Mouse (Mus musculus) spleen, embryonic (tissue): Measurements from ENCODE around the gene Cyp2d22.
"Not testable (repeated sequence)": the region's sequence is repeated elsewhere in the genome, so short reads cannot be mapped to it uniquely, and the experiment has no call there.

Source experiments
- CTCF ChIA-PET: fragments of 350-600 bp; sonication (Branson Sonifier 250); formaldehyde crosslinking; loops from one replicate; lab custom pipeline; 2022; lab: Charles Lee

Gene Cyp2d22

DNA sequence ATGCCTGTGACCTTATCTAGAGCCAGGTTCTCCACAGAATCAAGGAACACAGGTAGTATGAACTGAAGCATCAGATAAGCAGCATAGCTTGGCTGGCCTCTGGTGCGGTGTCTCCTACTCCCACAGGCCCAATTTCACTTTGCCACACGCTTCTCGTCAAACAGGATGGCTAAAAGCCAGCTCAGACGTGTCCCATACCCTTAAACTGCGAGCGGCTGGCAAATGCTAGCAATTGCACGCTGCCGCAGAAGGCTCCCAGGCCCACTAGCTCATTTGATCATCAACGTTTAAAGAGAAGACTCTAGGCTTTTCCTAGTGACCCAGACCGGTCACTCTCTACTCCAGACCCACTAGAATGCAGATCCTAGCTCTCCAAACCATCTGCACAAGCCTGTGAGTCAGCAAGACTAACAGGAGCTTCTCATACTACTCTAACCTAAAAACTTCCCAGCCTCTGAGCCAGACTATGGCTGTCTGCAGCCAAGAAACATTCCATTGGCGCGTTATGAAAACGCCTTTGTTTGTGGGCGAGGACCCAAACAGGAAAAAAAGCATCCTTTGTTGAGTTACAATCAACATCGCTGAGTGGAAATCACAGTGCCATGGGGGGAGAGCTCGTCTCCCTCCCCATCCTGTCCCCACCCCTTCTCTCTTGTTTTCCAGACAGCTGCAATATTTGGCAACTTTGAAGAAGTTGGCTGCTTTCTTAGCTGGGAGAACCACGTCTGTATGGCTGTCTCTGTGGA, 3.5 kb downstream of the Cyp2d22 start:
- CTCF ChIA-PET = no interaction called here

GRCm38 (mm10) chr15:82375855-82376254, 4.2 kb downstream of the Cyp2d22 start:
- CTCF ChIA-PET = interaction anchor here (0.5 kb wide), 1 partner anchor 516 kb away, joined by 3 read pairs; no protein-coding TSS in a partner anchor

DNA sequence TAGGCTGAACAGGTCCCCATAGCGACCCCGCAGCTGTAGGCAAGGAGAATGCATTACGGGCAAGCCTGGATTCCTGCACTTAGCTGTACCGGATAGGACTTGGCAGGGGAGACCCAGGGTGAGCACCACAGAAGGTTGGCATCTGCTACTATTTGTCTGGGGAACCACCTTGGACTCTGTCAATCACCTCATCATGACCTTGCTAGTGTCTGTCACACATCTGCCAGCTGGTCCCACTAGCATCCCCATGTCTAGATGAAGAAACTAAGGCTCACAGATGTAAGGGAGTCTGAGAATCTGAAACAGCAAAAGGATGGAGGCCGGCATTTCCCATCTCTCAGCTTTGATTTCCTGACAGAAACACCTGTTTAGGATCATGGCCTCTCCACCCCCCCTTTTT, 5.6 kb downstream of the Cyp2d22 start:
- CTCF ChIA-PET = no interaction called here

DNA sequence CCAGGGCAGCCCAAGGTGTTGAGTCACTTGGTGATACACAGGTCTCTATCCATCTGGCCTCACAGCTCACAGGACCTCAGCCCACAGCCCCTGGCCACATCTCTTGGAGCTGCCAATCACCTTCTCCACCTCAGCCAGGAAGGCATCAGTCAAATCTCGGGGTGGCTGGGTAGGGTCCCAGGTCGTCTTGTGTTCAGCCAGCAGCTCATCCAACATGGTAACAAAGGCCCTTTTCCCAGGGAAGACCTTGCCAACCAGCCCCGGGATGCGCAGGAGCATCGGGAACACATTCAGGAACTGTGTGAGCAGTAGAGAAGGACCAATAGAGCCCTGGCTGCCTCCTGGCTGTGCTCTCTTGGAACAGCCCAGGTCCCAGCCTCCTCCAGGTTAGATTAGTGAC, 7.1 kb downstream of the Cyp2d22 start:
- CTCF ChIA-PET = no interaction called here

DNA sequence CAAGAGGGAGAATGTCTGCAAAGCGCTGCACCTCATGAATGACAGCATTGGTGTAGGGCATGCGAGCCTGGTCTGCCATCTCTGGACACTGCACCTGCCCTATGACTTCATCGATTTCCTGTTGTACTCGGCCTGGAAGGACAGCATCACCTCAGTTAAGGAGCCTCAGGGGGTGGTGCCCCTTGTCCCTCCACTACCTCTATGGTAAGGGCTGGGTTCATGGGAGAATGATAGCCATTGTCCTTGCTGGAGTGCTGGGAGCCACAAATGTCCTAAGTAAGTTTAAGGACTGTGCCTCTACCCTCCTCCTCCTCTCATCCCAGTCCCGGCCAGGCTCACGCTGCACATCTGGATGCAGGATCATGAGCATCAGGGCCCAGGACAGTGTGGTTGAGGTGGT, 7.6 kb downstream of the Cyp2d22 start:
- CTCF ChIA-PET = no interaction called here

GRCm38 (mm10) chr15:82368851-82369250, 11.2 kb downstream of the Cyp2d22 start:
- CTCF ChIA-PET = no interaction called here

- CTCF ChIA-PET = no interaction called here
These were observed 11.9 kb downstream of the Cyp2d22 start for GRCm38 (mm10) chr15:82368146-82368545.

DNA sequence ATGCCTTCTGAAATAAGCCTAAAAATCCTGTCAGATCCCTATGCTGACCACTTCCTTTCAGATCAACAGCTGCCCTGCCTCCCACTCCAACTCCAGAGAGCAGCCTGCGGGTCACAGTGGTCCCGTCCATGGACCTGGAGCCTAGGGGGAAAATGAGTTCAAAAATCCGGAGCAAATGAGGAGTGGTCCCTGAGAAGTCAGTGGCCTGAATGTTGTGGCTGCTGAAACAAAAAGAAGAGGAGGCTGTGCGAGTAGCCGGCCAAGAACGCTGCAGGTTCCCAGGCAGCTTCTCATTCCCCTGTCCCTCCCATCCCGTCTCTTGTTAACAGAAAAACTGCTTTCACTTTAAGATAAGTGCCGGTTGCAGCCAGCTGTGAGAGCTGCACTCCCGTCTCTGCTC, 15.5 kb downstream of the Cyp2d22 start:
- CTCF ChIA-PET = not testable (repeated sequence)

GRCm38 (mm10) chr15:82363801-82364200, 16.3 kb downstream of the Cyp2d22 start:
- CTCF ChIA-PET = not testable (repeated sequence)

DNA sequence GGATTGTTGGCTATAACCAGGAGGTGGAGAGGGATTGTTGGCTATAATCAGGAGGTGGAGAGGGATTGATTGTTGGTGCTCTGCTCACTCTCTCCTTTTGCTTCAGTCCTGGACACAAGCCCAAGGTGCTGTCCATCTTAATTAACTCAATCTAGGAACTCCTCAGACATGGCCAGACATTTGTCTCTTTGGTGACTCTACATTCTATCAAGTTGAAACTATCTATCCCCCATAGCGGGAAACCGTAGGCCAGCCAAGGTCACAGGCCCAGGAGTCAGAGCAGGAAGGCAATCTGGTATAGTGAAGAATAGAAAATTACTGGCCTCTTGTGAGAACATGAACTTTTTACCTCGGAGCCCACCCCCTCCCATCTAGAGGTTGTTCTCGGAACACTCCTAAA, 17.8 kb downstream of the Cyp2d22 start:
- CTCF ChIA-PET = no interaction called here

DNA sequence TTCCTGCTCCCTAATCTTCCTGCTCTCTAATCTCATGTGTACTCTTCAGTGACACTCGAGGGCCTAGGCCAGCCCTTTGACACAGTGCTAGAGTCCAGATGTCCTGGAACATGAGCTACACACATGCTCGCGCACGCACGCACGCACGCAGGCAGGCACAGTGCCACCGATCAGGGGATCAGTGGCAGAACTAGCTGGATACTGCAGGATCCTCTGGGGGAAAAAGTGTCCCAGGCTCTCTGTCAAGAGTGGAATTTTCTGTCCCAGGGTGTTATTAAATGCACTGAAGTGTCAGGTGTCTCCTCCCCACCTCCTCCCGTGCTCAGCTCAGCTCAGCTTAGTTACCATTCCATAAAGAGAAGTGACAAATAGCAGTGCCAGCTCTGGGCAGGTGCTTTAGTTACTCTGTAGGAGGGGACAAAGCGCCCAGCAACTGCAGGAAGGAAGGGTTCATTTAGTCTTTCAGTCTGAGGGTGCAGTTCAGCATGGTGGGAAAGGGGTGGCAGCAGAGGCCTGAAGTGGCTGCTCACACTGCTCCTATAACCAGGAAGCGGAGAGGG, 18.5 kb downstream of the Cyp2d22 start:
- CTCF ChIA-PET = no interaction called here

DNA sequence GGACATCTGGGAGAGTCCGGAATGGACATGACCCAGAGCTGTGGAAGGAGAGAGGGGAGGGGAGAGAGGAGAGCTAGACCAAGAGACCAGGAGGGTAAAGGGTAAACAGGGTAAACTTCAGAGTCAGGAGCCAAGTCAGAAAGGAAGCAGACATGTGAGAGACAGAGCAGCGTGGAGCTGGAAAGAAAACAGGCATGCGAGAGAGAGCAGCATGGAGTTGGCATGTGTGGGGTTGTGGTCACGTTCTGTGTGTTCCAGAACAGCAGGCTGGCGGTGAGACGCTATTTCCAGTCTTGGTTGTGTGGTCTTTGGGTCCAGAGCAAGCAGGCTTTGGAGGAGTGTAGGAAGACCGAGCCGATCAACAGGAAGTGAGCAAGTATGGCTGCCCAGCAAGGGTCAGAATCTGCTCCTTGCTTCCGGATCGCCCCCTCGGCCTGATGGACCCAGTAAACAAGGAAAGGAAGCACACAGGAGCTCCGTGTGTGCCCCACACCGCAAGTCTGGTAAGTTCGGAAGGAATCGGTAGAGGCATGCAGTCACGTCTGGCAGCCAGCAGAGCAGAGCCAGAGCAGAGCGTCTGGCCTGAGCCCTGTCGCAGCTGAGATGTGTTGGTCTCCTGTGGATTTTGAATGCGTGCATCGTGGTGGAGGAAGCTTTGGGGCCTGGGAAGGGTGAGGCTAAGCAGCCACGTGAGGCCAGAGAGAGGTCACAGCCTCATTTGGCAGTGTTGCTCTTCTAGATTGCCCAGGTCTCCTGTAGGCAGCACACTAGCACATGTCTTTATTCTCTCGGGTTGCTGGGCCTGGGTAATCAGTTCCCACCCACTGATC, 21.4 kb downstream of the Cyp2d22 start:
- CTCF ChIA-PET = no interaction called here

DNA sequence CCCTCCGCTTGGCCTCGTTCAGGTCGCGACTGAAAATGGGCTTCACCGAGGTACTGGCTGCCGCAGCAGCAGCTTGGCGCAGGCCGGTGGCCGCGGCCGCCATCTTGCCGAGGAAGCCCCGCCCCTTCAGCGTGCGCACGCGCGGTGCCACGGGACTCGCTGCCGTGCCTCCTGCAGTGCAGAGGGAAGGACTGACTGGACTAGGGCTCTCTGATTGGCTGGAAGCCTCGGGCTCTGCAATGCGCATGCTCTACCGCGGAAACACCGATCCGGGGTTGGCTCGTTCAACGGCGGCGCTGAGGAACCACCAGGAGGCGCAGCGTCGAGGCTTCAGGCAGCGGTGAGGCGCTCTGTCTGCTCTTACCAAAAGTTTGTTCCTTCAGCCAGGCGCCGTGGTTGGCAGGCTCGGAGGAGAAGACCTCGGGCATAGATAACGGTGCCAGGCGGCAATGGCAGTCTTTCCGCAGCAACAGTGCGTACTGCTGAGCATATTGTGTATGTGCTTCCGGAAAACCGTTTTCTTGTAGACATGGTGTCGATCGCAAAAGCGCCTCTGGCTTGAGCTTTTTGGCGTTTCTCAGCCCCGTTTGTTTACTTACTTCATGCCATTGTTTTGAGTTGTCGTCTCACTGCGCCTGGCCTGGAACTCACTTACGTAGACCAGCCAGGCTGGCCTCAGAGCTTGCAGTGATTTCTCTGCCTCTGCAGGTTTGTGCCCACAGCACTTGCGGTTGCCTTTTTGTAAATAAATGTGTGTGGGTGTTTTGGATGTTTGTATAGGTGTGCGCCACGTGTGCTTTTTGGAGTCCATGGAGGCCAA, 25.7 kb downstream of the Cyp2d22 start, which contains the start of gene Ndufa6:
Gene Ndufa6, minus strand, starts transcription at position 197 of the 820 bp plus-strand sequence.
- CTCF ChIA-PET = no interaction called here

- CTCF ChIA-PET = no interaction called here
These were observed 26.3 kb downstream of the Cyp2d22 start for GRCm38 (mm10) chr15:82353745-82354113.

GRCm38 (mm10) chr15:82353078-82353744, 26.8 kb downstream of the Cyp2d22 start:
- CTCF ChIA-PET = no interaction called here

GRCm38 (mm10) chr15:82351480-82351879, 28.6 kb downstream of the Cyp2d22 start:
- CTCF ChIA-PET = no interaction called here

DNA sequence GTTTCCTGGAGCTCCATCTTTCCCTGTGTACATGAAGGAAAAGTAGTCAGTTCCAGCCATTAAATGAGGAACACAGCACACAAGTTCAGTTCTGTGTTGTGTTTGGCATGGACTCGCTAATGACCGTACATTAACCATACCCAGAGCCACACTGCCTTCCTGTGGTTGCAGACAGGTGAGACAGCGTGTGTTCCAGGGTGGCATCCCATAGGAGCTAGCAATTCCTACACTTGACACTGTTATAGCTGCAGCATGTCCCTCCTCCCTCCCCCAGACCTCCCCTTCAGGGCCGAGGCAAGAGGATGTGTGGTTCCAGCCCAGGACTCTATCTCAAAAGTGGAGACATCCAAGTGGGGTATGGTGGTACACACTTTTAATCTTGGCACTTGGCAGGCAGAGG, 29.7 kb downstream of the Cyp2d22 start:
- CTCF ChIA-PET = no interaction called here

- CTCF ChIA-PET = interaction anchor here (0.6 kb wide), 1 partner anchor 1277 kb away, joined by 3 read pairs; no protein-coding TSS in a partner anchor
These were observed 31.1 kb downstream of the Cyp2d22 start for GRCm38 (mm10) chr15:82348999-82349341.

GRCm38 (mm10) chr15:82348258-82348998, 31.6 kb downstream of the Cyp2d22 start:
- CTCF ChIA-PET = interaction anchor here (0.6 kb wide), 1 partner anchor 1277 kb away, joined by 3 read pairs; no protein-coding TSS in a partner anchor

DNA sequence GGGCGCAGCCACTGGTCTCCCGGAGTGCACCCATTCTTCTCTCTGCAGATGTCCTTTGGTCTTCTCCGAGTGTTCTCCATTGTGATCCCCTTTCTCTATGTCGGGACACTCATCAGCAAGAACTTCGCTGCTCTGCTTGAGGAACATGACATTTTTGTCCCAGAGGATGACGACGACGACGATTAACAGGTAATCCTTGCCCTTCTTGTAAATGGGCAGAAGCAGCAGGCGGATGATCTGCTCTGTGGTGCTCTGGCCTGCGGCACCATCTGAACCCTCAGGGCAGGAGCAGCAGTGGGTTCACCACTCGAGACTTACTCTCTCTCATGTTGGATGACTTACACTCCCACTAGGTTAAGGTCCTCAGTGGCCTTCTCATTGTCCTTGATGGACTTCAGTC, 32.2 kb downstream of the Cyp2d22 start:
- CTCF ChIA-PET = no interaction called here
